Mouse (Mus musculus) frontal cortex, postnatal 36 days (tissue): ENCODE measurements around the gene Gm10322.
A peak's percentile ranks its signal among the peaks of the same experiment; 100 is the strongest.

Experiments
- DNase-seq, 2 experiments: peaks; one replicate each; pipeline ENCODE4 v3.0.0; 2022; ENCODE audit warnings: low spot score in 2 of 2

The Gm10322 gene

DNA sequence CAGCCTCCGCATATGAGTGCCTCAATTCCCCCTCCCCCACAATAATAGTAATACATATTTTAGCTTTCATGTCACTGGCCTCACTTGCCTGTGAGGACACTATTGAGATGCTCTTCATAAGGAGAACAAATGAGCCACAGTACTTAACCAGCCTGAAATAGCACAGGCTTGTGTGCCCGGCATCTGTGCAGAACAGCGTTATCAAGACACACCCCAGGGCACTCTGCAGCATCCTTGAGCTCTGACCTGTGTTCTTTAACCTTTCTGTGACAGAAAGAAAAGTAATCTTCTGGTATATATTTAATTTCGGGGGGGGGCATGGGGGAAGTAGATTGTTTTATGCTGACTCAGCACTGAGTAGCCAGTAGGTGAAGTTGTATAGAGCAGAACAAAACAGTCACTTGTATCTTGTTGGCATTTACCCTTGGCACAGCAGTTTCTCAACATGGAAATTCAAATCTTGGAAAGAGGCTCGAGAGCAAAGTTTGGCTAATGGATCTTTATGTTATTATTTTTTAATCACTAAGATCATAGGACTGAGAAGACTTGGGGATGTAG lies 31.0 kb downstream of the Gm10322 start:
- DNase-seq: no peak

DNA sequence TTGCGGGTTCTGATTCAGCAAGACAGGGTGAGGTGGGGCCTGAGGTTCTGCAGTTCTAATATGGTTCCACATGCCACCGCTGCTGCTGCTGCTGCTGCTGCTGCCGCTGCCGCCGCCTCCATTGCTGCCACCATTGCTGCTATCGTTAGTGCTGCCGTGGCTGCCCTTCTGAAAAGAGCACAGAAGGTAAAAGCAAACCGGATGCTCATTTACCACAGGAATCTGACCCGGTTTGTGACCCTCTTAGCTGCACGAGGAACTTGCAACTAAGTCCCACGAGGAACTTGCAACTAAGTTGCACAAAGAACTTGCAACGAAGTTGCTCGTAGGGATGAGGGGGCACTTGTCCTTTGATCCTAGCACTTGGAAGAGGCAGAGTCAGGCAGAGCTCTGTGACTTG lies 40.9 kb downstream of the Gm10322 start:
- no peak for DNase-seq

DNA sequence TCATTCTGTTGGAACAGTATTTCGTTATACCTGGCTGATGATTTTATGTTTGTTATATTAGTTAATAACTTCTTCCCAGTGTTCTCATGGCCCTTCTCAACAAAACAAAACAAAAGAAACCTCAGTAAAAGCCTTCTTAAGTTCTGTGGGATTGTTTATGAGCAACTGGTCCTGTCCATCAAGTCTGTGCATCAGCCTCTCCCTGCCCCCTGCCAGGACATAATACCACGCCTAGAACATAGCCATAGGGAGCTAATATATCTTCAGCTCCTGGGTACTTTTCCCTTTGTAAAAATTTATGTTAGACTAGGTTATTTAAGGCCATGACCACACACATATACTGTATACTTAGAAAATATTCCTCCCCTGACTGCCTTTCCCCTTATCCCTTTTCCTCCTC lies 48.9 kb downstream of the Gm10322 start:
- DNase-seq: no peak

DNA sequence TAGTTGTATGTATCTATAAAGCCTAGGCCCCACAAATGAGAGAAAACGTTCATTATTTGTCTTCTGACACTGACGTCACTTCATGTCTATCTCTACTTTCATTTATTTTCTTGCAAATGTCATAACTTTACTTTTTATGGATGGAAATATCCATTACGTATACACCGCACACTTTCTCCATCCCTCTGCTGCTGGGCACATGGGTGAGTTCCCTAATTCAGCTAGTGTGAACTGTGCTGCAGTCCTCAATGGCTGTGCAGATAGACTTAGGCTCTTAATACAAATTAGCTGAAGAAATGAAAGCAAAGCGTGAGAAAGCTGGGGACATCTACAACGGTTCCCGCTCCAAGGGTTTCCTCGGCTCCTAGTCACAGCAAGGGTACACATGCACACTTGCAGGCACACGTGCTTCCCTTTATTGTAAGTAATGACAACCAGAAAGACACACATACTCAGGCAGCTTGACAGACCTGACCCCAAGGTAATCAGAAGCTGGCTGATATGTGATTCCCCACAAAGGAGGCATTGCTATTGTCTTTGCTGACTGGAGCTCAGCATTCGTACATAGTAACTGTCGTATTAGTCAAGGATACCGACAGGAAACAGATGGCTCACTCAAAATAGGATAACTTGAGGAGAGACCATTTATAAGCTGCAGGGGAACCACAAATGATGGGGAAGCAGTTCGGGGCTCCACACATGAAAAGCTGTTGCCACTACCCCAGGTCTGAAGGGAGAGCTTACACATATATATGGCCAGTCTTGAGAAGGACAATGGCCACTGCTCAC lies 49.8 kb downstream of the Gm10322 start:
- DNase-seq: peak; percentile 3 to 16
